Mouse (Mus musculus) liver, embryonic 11.5 days (tissue): Measurements from ENCODE around the gene Ltbr. TPM values are rescaled to one million over a fixed set of nuclear protein-coding genes. Genes with fewer than 3 reads are reported as not detected.

Experiments
- ATAC-seq: fragments of 200-750 bp; cut with Nextera tagmentation; replicated peaks from 2 replicates; pipeline ENCODE4 v1.8.0; 2017; ENCODE audit warnings: moderate number of reproducible peaks, mild to moderate bottlenecking, moderate TSS enrichment, moderate library complexity; ENCODE audit not compliant: low FRiP score
- DNase-seq: peaks from one replicate; pipeline ENCODE4 v3.0.0-alpha.2; 2017; ENCODE audit warnings: low spot score
- H3K27ac ChIP-seq: fragments of 300-500 bp; sonication (generic); 2 replicates; pipeline ENCODE4 v1.5.1; 2014; ENCODE audit warnings: mild to moderate bottlenecking, low read depth, low read length, control low read depth
- H3K27me3 ChIP-seq: fragments of 300-500 bp; sonication (generic); replicated peaks from 2 replicates; pipeline ENCODE4 v1.6.1; 2014; ENCODE audit warnings: low read length, mixed read lengths; ENCODE audit not compliant: control insufficient read depth, insufficient read depth
- H3K36me3 ChIP-seq: fragments of 300-500 bp; sonication (generic); 2 replicates; pipeline ENCODE4 v1.6.1; 2014; ENCODE audit warnings: mild to moderate bottlenecking, low read length, moderate library complexity, mixed read lengths; ENCODE audit not compliant: control insufficient read depth, insufficient read depth
- H3K4me1 ChIP-seq: fragments of 300-500 bp; sonication (generic); replicated peaks from 2 replicates; pipeline ENCODE4 v1.6.1; 2014; ENCODE audit warnings: low read length, mixed read lengths; ENCODE audit not compliant: control insufficient read depth, insufficient read depth
- H3K4me2 ChIP-seq: fragments of 300-500 bp; sonication (generic); 2 replicates; pipeline ENCODE4 v1.6.1; 2014; ENCODE audit warnings: mild to moderate bottlenecking, control low read depth, moderate library complexity
- H3K4me3 ChIP-seq: fragments of 300-500 bp; sonication (generic); 2 replicates; pipeline ENCODE4 v1.5.1; 2014; ENCODE audit warnings: low read depth, low read length, control low read depth
- H3K9ac ChIP-seq: fragments of 300-500 bp; sonication (generic); 2 replicates; pipeline ENCODE4 v1.6.1; 2014; ENCODE audit warnings: low read depth, low read length, control low read depth
- H3K9me3 ChIP-seq: fragments of 300-500 bp; sonication (generic); 2 replicates; pipeline ENCODE4 v1.6.1; 2016; ENCODE audit warnings: low read length, inconsistent platforms, mixed read lengths; ENCODE audit not compliant: control insufficient read depth
- WGBS: fragments of 180-500 bp; shearing (Covaris S2); extraction: QIAGEN DNeasy Blood & Tissue Kit; methylation state at CpG from one replicate; pipeline ENCODE4 v1.1.7; 2014; 5-methylcytosine and 5-hydroxymethylcytosine counted together
- polyA plus RNA-seq: library from polyadenylated mRNA; unstranded; fragments of >200 nt; fragmentation: Nextera tagmentation; extraction: Ambion mirVana; gene quantifications from 2 replicates; pipeline ENCODE4 v1.2.1, GENCODE M21; 2014

The Ltbr gene
- polyA plus RNA-seq, 1 experiment from 2014 or later: 34.7 TPM

- H3K4me1 ChIP-seq: no peaks in the 10 kb centered on the region
- no peaks in the 10 kb centered on the region; the same call in 1 of the 2 replicates for H3K9me3 ChIP-seq
- no peak overlapping the region for H3K9ac ChIP-seq
- DNase-seq: no peak
- no peak overlapping the region for H3K4me3 ChIP-seq
- H3K4me2 ChIP-seq: no peak overlapping the region
- H3K27me3 ChIP-seq: no peaks in the 10 kb centered on the region
- no peak overlapping the region for H3K27ac ChIP-seq
- ATAC-seq: no peak
- WGBS: 63% methylated on average over 5 of the region's 5 CpGs
- no peaks in the 10 kb centered on the region for H3K36me3 ChIP-seq
These were observed 16.4 kb downstream of the Ltbr start for GRCm38 (mm10) chr6:125297149-125297820.

- H3K9me3 ChIP-seq: no peaks in the 10 kb centered on the region; the same call in 1 of the 2 replicates
- H3K36me3 ChIP-seq: no peaks in the 10 kb centered on the region
- ATAC-seq (no peak), DNase-seq (no peak)
- no peaks in the 10 kb centered on the region for H3K27me3 ChIP-seq
- H3K9ac ChIP-seq: no peak overlapping the region
- no peaks in the 10 kb centered on the region for H3K4me1 ChIP-seq
- H3K4me2 ChIP-seq: no peak overlapping the region
- WGBS: 83% methylated on average over 4 of the region's 4 CpGs
- H3K4me3 ChIP-seq: no peak overlapping the region
- no peak overlapping the region for H3K27ac ChIP-seq
These were observed 19.6 kb downstream of the Ltbr start for GRCm38 (mm10) chr6:125294049-125294448.

- Histone ChIP-seq H3K27me3 (no peaks in the 10 kb centered on the region), H3K4me2 (no peak overlapping the region), H3K36me3 (no peaks in the 10 kb centered on the region), H3K4me1 (no peaks in the 10 kb centered on the region), H3K9ac (no peak overlapping the region), H3K9me3 (no peaks in the 10 kb centered on the region; the same call in 1 of the 2 replicates), H3K4me3 (no peak overlapping the region), H3K27ac (no peak overlapping the region)
- DNase-seq (no peak), ATAC-seq (no peak)
- 78% methylated on average over 7 of the region's 7 CpGs for WGBS
These were observed 21.4 kb downstream of the Ltbr start for GRCm38 (mm10) chr6:125292256-125292655.

GRCm38 (mm10) chr6:125291329-125291728 is 22.4 kb downstream of the Ltbr start:
- Histone ChIP-seq H3K27ac (no peak overlapping the region), H3K4me1 (no peaks in the 10 kb centered on the region), H3K36me3 (no peaks in the 10 kb centered on the region), H3K9me3 (no peaks in the 10 kb centered on the region; the same call in 1 of the 2 replicates), H3K27me3 (no peaks in the 10 kb centered on the region), H3K9ac (no peak overlapping the region), H3K4me3 (no peak overlapping the region), H3K4me2 (no peak overlapping the region)
- 69% methylated on average over 4 of the region's 4 CpGs for WGBS
- DNase-seq (no peak), ATAC-seq (no peak)

GRCm38 (mm10) chr6:125288730-125289129 is 25.0 kb downstream of the Ltbr start:
- no peaks in the 10 kb centered on the region; the same call in 1 of the 2 replicates for H3K9me3 ChIP-seq
- H3K4me3 ChIP-seq: no peak overlapping the region
- no peak overlapping the region for H3K27ac ChIP-seq
- H3K36me3 ChIP-seq: no peaks in the 10 kb centered on the region
- H3K4me1 ChIP-seq: no peaks in the 10 kb centered on the region
- WGBS: 67% methylated on average over 5 of the region's 5 CpGs
- no peaks in the 10 kb centered on the region for H3K27me3 ChIP-seq
- no peak overlapping the region for H3K9ac ChIP-seq
- DNase-seq: no peak
- H3K4me2 ChIP-seq: no peak overlapping the region
- ATAC-seq: no peak

GRCm38 (mm10) chr6:125286944-125287343 is 26.7 kb downstream of the Ltbr start:
- H3K9ac ChIP-seq: no peak overlapping the region
- 87% methylated on average over 4 of the region's 4 CpGs for WGBS
- H3K27ac ChIP-seq: no peak overlapping the region
- no peak overlapping the region for H3K4me2 ChIP-seq
- no peaks in the 10 kb centered on the region for H3K36me3 ChIP-seq
- H3K27me3 ChIP-seq: no peaks in the 10 kb centered on the region
- H3K9me3 ChIP-seq: no peaks in the 10 kb centered on the region
- no peak for DNase-seq
- no peak overlapping the region for H3K4me3 ChIP-seq
- H3K4me1 ChIP-seq: no peaks in the 10 kb centered on the region
- ATAC-seq: no peak

- no peak within 1 kb of the TSS for H3K9ac ChIP-seq
- no peaks in the 10 kb centered on the region for H3K4me1 ChIP-seq
- WGBS: 90% methylated on average over 22 of the region's 22 CpGs
- no peak within 1 kb of the TSS for H3K27ac ChIP-seq
- H3K4me2 ChIP-seq: no peak within 1 kb of the TSS
- no peaks in the 10 kb centered on the region for H3K9me3 ChIP-seq
- no peaks in the 10 kb centered on the region for H3K36me3 ChIP-seq
- no peaks in the 10 kb centered on the region for H3K27me3 ChIP-seq
- H3K4me3 ChIP-seq: no peak within 1 kb of the TSS
- DNase-seq (no peak), ATAC-seq (no peak)
These were observed 27.8 kb downstream of the Ltbr start, which contains the start of gene Tuba3a for GRCm38 (mm10) chr6:125285890-125286289. Tuba3a (minus strand) TSS chr6:125286042.

- H3K4me2 ChIP-seq: no peak overlapping the region
- H3K36me3 ChIP-seq: no peaks in the 10 kb centered on the region
- H3K27ac ChIP-seq: no peak overlapping the region
- H3K27me3 ChIP-seq: no peaks in the 10 kb centered on the region
- DNase-seq (no peak), ATAC-seq (no peak)
- 86% methylated on average over 7 of the region's 7 CpGs for WGBS
- no peaks in the 10 kb centered on the region for H3K4me1 ChIP-seq
- no peak overlapping the region for H3K9ac ChIP-seq
- H3K9me3 ChIP-seq: no peaks in the 10 kb centered on the region
- H3K4me3 ChIP-seq: no peak overlapping the region
These were observed 28.9 kb downstream of the Ltbr start for GRCm38 (mm10) chr6:125284751-125285150.

GRCm38 (mm10) chr6:125284250-125284649 is 29.4 kb downstream of the Ltbr start:
- 52% methylated on average over 8 of the region's 8 CpGs for WGBS

More at GRCm38 (mm10) chr6:125284250-125284649, 29.4 kb downstream of the Ltbr start:
- no peak for DNase-seq
- no peak for ATAC-seq
- Histone ChIP-seq H3K4me1 (no peaks in the 10 kb centered on the region), H3K9me3 (no peaks in the 10 kb centered on the region), H3K4me3 (no peak overlapping the region), H3K9ac (no peak overlapping the region), H3K4me2 (no peak overlapping the region), H3K27ac (no peak overlapping the region), H3K36me3 (no peaks in the 10 kb centered on the region), H3K27me3 (no peaks in the 10 kb centered on the region)
